Mouse (Mus musculus): ENCODE data around the gene Myef2. TPM values are rescaled to one million over a fixed set of nuclear protein-coding genes. Genes with fewer than 3 reads are reported as not detected.

Myef2 gene
- polyA plus RNA-seq, 1 experiment from 2014 or later = 126 TPM

DNA sequence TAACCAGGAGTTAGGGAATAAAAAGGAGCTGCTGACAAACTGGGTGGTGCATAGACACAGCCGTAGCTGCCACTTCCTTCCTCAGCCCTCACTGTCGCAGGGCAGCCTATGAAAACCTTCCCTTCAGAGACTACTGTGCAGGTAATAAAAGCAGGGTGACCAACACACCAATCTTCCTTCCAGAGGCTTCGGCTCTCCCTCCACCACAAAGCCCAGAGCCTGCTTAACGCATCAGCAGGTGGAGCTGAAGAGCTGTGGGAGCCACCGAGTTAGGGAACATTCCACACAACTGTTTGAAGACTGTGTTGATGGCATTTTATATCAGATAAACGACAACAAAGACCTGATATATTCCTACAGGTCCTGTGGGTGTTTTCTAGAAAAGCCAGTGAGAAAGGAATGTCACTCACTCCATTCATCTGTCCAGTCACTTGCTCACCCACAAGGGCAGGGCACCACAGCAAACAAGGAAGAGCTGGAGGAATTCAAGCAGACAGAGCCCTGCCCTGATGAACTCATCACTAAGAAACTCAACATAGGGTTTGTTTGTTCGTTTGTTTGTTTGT lies 66.1 kb downstream of the Myef2 start:
- Histone ChIP-seq H3K9ac (replicated peaks; ENCODE audit: low read depth, low read length) (no peak overlapping the region), H3K9me3 (ENCODE audit: control insufficient read depth, low read depth, low read length) (no peaks in the 10 kb centered on the region), H3K36me3 (ENCODE audit: control insufficient read depth, insufficient read depth, low read length) (no peaks in the 10 kb centered on the region), H3K4me2 (replicated peaks; ENCODE audit: low read depth, low read length) (no peak overlapping the region), H3K27me3 (ENCODE audit: control insufficient read depth, insufficient read depth, low read length) (no peaks in the 10 kb centered on the region), H3K27ac (ENCODE audit: low read length) (no peak overlapping the region), H3K4me3 (ENCODE audit: low read depth, low read length) (no peak overlapping the region), H3K4me1 (ENCODE audit: control insufficient read depth, insufficient read depth, low read length) (no peaks in the 10 kb centered on the region)
- no peak for ATAC-seq (ENCODE audit: insufficient number of reproducible peaks, insufficient read depth, low FRiP score, low read depth)
- WGBS = 34% methylated on average over 7 of the region's 7 CpGs

DNA sequence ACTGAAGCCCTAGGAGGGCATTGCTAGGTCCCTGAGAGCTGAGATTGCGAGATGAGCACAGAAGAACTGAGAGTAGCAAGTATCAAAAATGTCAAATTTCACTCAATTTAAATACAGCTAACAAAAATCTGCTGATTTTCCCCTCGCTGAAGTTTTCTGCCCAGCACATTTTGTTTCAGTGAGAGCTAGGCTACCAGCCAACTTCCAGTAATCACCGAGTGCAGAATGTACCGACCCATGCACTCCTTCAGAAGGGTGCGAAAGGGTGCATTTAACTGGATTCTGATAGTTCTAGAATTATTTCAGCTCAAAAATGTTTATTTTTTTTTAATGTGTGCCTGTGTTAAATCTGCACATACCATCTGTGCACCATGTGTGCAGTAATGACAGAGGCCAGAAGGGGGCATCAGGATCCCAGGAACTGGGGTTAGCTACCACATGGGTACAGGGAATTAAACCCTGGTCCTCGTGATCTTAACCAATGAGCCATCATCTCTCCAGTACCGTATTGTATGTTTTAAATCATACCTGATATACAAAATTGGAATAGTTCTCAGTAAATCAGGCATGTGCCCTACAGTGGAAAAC lies 68.1 kb downstream of the Myef2 start:
- no peak overlapping the region for H3K4me2 ChIP-seq (replicated peaks; ENCODE audit: low read depth, low read length)
- no peaks in the 10 kb centered on the region for H3K36me3 ChIP-seq (ENCODE audit: control insufficient read depth, insufficient read depth, low read length)
- no peak overlapping the region for H3K9ac ChIP-seq (replicated peaks; ENCODE audit: low read depth, low read length)
- WGBS = 81% methylated on average over 7 of the region's 7 CpGs
- ATAC-seq (ENCODE audit: insufficient number of reproducible peaks, insufficient read depth, low FRiP score, low read depth) = no peak
- H3K27me3 ChIP-seq (ENCODE audit: control insufficient read depth, insufficient read depth, low read length) = no peaks in the 10 kb centered on the region
- no peaks in the 10 kb centered on the region for H3K4me1 ChIP-seq (ENCODE audit: control insufficient read depth, insufficient read depth, low read length)
- no peak overlapping the region for H3K4me3 ChIP-seq (ENCODE audit: low read depth, low read length)
- no peak overlapping the region for H3K27ac ChIP-seq (ENCODE audit: low read length)
- H3K9me3 ChIP-seq (ENCODE audit: control insufficient read depth, low read depth, low read length) = no peaks in the 10 kb centered on the region

Other genes starting within 250 kb of the Myef2 start
- 3.5 and 4.8 TPM in 2 replicates for gene Slc24a5, start 55.5 kb downstream of the Myef2 start, polyA plus RNA-seq (2014; fragmentation: Nextera tagmentation; extraction: Ambion mirVana)
- not detected in 2 replicates for gene Ctxn2, start 13.0 kb upstream of the Myef2 start, polyA plus RNA-seq (2014; fragmentation: Nextera tagmentation; extraction: Ambion mirVana)
- gene Slc12a1, start 28.8 kb upstream of the Myef2 start, polyA plus RNA-seq (2014; fragmentation: Nextera tagmentation; extraction: Ambion mirVana) = not detected in 2 replicates
- 140 and 151 TPM in 2 replicates for gene Dut, start 123.5 kb upstream of the Myef2 start, polyA plus RNA-seq (2014; fragmentation: Nextera tagmentation; extraction: Ambion mirVana)